Mouse (Mus musculus): ENCODE results near the gene Tmem88. TPM values are rescaled to one million over a fixed set of nuclear protein-coding genes. Genes with fewer than 3 reads are reported as not detected.

The Tmem88 gene
- 6.3 and 6.6 TPM in 2 replicates for polyA plus RNA-seq (2015; fragmentation: Nextera tagmentation; extraction: Ambion mirVana)

DNA sequence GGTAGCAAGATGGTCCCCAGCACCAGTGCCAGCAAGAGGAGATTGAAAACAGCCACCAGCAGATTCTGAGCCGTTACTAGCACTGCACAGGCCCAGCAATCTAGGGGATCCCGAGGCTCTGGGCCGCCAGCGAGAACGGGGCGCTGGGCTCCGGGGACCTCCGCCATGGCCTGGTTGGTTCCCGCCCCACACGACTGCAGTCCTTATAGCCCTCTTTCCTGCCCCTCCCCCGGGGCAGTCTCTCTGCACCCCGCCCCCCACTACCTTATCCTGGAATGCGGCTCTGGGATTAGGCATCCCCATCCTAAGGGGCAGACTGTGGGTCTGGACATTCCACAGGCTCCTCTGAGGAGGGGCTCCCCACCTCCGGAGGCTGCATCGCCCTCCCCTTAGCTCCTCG lies at the start of gene Tmem88:
Tmem88 (minus strand) TSS at position 176 of the 400 bp plus-strand sequence.
- WGBS: 5% methylated on average over 16 of the region's 16 CpGs
- Histone ChIP-seq H3K27me3 (peaks cover 30% of the 10 kb centered on the region), H3K27ac (peak within 1 kb of the TSS; percentile 8; the same call in 1 of the 2 replicates), H3K9me3 (replicated peaks) (no peaks in the 10 kb centered on the region), H3K9ac (peak within 1 kb of the TSS; percentile 83), H3K4me1 (peaks cover 47% of the 10 kb centered on the region), H3K4me2 (peak within 1 kb of the TSS; percentile 30), H3K36me3 (ENCODE audit: poor library complexity, severe bottlenecking) (peaks cover 54% of the 10 kb centered on the region), H3K4me3 (peak within 1 kb of the TSS; percentile 13)
- no peak for ATAC-seq

GRCm38 (mm10) chr11:69447299-69447698 lies 49.3 kb upstream of the Tmem88 start:
- Histone ChIP-seq H3K27ac (no peak overlapping the region), H3K36me3 (ENCODE audit: poor library complexity, severe bottlenecking) (no peaks in the 10 kb centered on the region), H3K9ac (no peak overlapping the region), H3K4me3 (no peak overlapping the region), H3K9me3 (replicated peaks) (no peaks in the 10 kb centered on the region), H3K4me2 (no peak overlapping the region), H3K4me1 (no peaks in the 10 kb centered on the region), H3K27me3 (no peaks in the 10 kb centered on the region)
- 87% methylated on average over 7 of the region's 7 CpGs for WGBS
- no peak for ATAC-seq

GRCm38 (mm10) chr11:69443328-69443727 lies 45.3 kb upstream of the Tmem88 start:
- no peak for ATAC-seq
- no peak overlapping the region for H3K4me3 ChIP-seq
- no peaks in the 10 kb centered on the region for H3K4me1 ChIP-seq
- WGBS: 60% methylated on average over 5 of the region's 5 CpGs
- no peaks in the 10 kb centered on the region for H3K27me3 ChIP-seq
- no peak overlapping the region for H3K27ac ChIP-seq
- no peaks in the 10 kb centered on the region for H3K9me3 ChIP-seq (replicated peaks)
- no peak overlapping the region for H3K4me2 ChIP-seq
- no peak overlapping the region for H3K9ac ChIP-seq
- no peaks in the 10 kb centered on the region for H3K36me3 ChIP-seq (ENCODE audit: poor library complexity, severe bottlenecking)

GRCm38 (mm10) chr11:69437291-69437690 lies 39.3 kb upstream of the Tmem88 start:
- Histone ChIP-seq H3K36me3 (ENCODE audit: poor library complexity, severe bottlenecking) (no peaks in the 10 kb centered on the region), H3K4me3 (no peak overlapping the region), H3K4me2 (no peak overlapping the region), H3K9me3 (replicated peaks) (no peaks in the 10 kb centered on the region), H3K9ac (no peak overlapping the region), H3K4me1 (peaks cover 1% of the 10 kb centered on the region), H3K27me3 (peaks cover 4% of the 10 kb centered on the region; the same call in 1 of the 2 replicates), H3K27ac (no peak overlapping the region)
- ATAC-seq: no peak
- 61% methylated on average over 3 of the region's 3 CpGs for WGBS

GRCm38 (mm10) chr11:69433189-69433588 lies 35.2 kb upstream of the Tmem88 start:
- 68% methylated on average over 6 of the region's 6 CpGs for WGBS
- no peaks in the 10 kb centered on the region for H3K9me3 ChIP-seq (replicated peaks)
- no peak overlapping the region for H3K9ac ChIP-seq
- H3K27me3 ChIP-seq: peaks cover 4% of the 10 kb centered on the region; the same call in 1 of the 2 replicates
- no peak overlapping the region for H3K4me3 ChIP-seq
- peaks cover 7% of the 10 kb centered on the region for H3K4me1 ChIP-seq
- no peak overlapping the region for H3K27ac ChIP-seq
- no peaks in the 10 kb centered on the region for H3K36me3 ChIP-seq (ENCODE audit: poor library complexity, severe bottlenecking)
- H3K4me2 ChIP-seq: no peak overlapping the region
- ATAC-seq: no peak

- Histone ChIP-seq H3K36me3 (ENCODE audit: poor library complexity, severe bottlenecking) (no peaks in the 10 kb centered on the region), H3K4me2 (no peak overlapping the region), H3K9me3 (replicated peaks) (no peaks in the 10 kb centered on the region), H3K27ac (no peak overlapping the region), H3K4me1 (peaks cover 7% of the 10 kb centered on the region), H3K4me3 (no peak overlapping the region), H3K9ac (no peak overlapping the region), H3K27me3 (peaks cover 4% of the 10 kb centered on the region; the same call in 1 of the 2 replicates)
- no peak for ATAC-seq
- 78% methylated on average over 11 of the region's 11 CpGs for WGBS
Observed at GRCm38 (mm10) chr11:69432640-69432982, 34.6 kb upstream of the Tmem88 start.

DNA sequence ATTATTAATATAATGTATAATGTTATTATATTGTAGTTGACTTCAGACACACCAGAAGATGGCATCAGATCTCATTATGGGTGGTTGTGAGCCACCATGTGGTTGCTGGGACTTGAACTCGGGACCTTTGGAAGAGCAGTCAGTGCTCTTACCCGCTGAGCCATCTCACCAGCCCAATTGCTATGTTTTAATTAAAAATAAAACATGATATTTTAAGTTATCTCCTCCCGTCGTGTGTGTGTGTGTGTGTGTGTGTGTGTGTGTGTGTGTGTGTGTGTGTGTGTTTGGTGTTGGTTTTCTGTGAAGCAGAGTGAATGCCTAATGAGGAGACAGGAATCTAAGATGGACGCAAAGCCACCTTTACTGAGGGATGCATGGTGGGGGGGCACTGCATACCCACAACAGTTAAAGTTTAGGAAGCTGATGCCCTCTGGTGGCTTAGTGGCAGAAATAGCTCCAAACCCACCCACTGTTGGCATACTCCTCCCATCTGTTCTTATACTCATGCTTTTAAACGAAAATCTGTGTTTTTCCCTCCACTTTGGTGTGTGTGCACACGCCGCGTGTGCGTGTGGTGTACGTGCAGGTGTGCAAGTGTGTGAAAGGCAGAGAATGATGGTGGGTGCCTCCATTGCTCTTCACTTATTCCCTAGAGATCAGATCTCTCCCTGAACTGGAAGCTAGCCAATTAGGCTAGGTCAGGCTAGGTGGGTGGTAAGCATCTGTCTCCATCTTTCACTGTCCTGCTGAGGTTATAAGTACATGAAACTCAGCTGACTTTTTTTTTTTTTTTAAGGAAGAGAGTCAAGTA lies 34.0 kb upstream of the Tmem88 start:
- Histone ChIP-seq H3K4me2 (peak overlapping the region; percentile 22; the same call in 1 of the 2 replicates), H3K9me3 (replicated peaks) (no peaks in the 10 kb centered on the region), H3K4me3 (peak overlapping the region; percentile 6; the same call in 1 of the 2 replicates), H3K36me3 (ENCODE audit: poor library complexity, severe bottlenecking) (no peaks in the 10 kb centered on the region), H3K9ac (0 out of 2 replicates have a peak overlapping the region, but pooled peaks have one; percentile 34), H3K4me1 (peaks cover 7% of the 10 kb centered on the region), H3K27me3 (peaks cover 4% of the 10 kb centered on the region; the same call in 1 of the 2 replicates), H3K27ac (no peak overlapping the region)
- WGBS: 38% methylated on average over 11 of the region's 11 CpGs
- peak; percentile 86 for ATAC-seq

- Histone ChIP-seq H3K9ac (no peak overlapping the region), H3K4me1 (peaks cover 7% of the 10 kb centered on the region), H3K9me3 (replicated peaks) (no peaks in the 10 kb centered on the region), H3K4me3 (no peak overlapping the region), H3K27me3 (peaks cover 4% of the 10 kb centered on the region; the same call in 1 of the 2 replicates), H3K27ac (no peak overlapping the region), H3K4me2 (no peak overlapping the region), H3K36me3 (ENCODE audit: poor library complexity, severe bottlenecking) (no peaks in the 10 kb centered on the region)
- WGBS: 91% methylated on average over 15 of the region's 15 CpGs
- no peak for ATAC-seq
Observed at GRCm38 (mm10) chr11:69430631-69431030, 32.6 kb upstream of the Tmem88 start.

- WGBS: 42% methylated on average over 2 of the region's 2 CpGs
- no peaks in the 10 kb centered on the region for H3K36me3 ChIP-seq (ENCODE audit: poor library complexity, severe bottlenecking)
- H3K9me3 ChIP-seq (replicated peaks): no peaks in the 10 kb centered on the region
- no peak overlapping the region for H3K4me3 ChIP-seq
- no peak overlapping the region for H3K27ac ChIP-seq
- H3K27me3 ChIP-seq: peaks cover 4% of the 10 kb centered on the region; the same call in 1 of the 2 replicates
- H3K9ac ChIP-seq: no peak overlapping the region
- H3K4me2 ChIP-seq: no peak overlapping the region
- no peak for ATAC-seq
- H3K4me1 ChIP-seq: peaks cover 7% of the 10 kb centered on the region
Observed at GRCm38 (mm10) chr11:69429313-69429712, 31.3 kb upstream of the Tmem88 start.

GRCm38 (mm10) chr11:69428751-69429150 lies 30.7 kb upstream of the Tmem88 start:
- H3K27ac ChIP-seq: no peak overlapping the region
- 32% methylated on average over 4 of the region's 4 CpGs for WGBS

GRCm38 (mm10) chr11:69426246-69426645 lies 28.2 kb upstream of the Tmem88 start:
- Histone ChIP-seq H3K4me1 (0 out of 2 replicates have a peak, but pooled peaks cover 9% of the 10 kb centered on the region), H3K27ac (no peak overlapping the region), H3K4me3 (no peak overlapping the region), H3K27me3 (peaks cover 19% of the 10 kb centered on the region), H3K9me3 (replicated peaks) (no peaks in the 10 kb centered on the region), H3K4me2 (no peak overlapping the region), H3K36me3 (ENCODE audit: poor library complexity, severe bottlenecking) (no peaks in the 10 kb centered on the region), H3K9ac (no peak overlapping the region)
- ATAC-seq: no peak
- WGBS: 78% methylated on average over 2 of the region's 2 CpGs

More at GRCm38 (mm10) chr11:69428751-69429150, 30.7 kb upstream of the Tmem88 start:
- Histone ChIP-seq H3K27me3 (peaks cover 4% of the 10 kb centered on the region; the same call in 1 of the 2 replicates), H3K9me3 (replicated peaks) (no peaks in the 10 kb centered on the region), H3K4me1 (peaks cover 7% of the 10 kb centered on the region), H3K9ac (no peak overlapping the region), H3K36me3 (ENCODE audit: poor library complexity, severe bottlenecking) (no peaks in the 10 kb centered on the region), H3K4me3 (no peak overlapping the region), H3K4me2 (no peak overlapping the region)
- no peak for ATAC-seq

GRCm38 (mm10) chr11:69423885-69424284 lies 25.9 kb upstream of the Tmem88 start:
- peaks cover 28% of the 10 kb centered on the region for H3K4me1 ChIP-seq
- H3K36me3 ChIP-seq (ENCODE audit: poor library complexity, severe bottlenecking): no peaks in the 10 kb centered on the region
- H3K9ac ChIP-seq: no peak overlapping the region
- no peak for ATAC-seq
- WGBS: 81% methylated on average over 6 of the region's 6 CpGs
- H3K27ac ChIP-seq: no peak overlapping the region
- no peak overlapping the region for H3K4me3 ChIP-seq
- no peak overlapping the region for H3K4me2 ChIP-seq
- H3K9me3 ChIP-seq (replicated peaks): no peaks in the 10 kb centered on the region
- peaks cover 32% of the 10 kb centered on the region for H3K27me3 ChIP-seq
